Mouse (Mus musculus) brown adipose tissue, adult 24 weeks (tissue): Measurements from ENCODE around the gene Nat9. TPM values are rescaled to one million over a fixed set of nuclear protein-coding genes. Genes with fewer than 3 reads are reported as not detected.

Experiments
- H3K27ac ChIP-seq: fragments of 200-500 bp; replicated peaks from 2 replicates; pipeline ENCODE4 v1.5.1; 2012; ENCODE audit warnings: low read depth, mild to moderate bottlenecking, low read length
- H3K4me1 ChIP-seq: fragments of 200-500 bp; 2 replicates; pipeline ENCODE4 v1.6.1; 2012; ENCODE audit warnings: low read length, mixed read lengths; ENCODE audit not compliant: control insufficient read depth, insufficient read depth, insufficient read length
- H3K4me3 ChIP-seq: fragments of 200-500 bp; 2 replicates; pipeline ENCODE4 v1.5.1; 2012; ENCODE audit warnings: low read depth, mild to moderate bottlenecking, low read length, moderate library complexity; ENCODE audit not compliant: insufficient read depth
- polyA plus RNA-seq: library from polyadenylated mRNA; stranded (reverse); fragments of >200 nt; gene quantifications from 2 replicates; pipeline ENCODE4 v1.2.4, GENCODE M21; 2012; ENCODE audit not compliant: missing spikeins, insufficient read depth, insufficient read length

Nat9 gene
- polyA plus RNA-seq, 1 experiment: 29.3 TPM

GRCm38 (mm10) chr11:115160016-115160797 is 27.5 kb downstream of the Nat9 start:
- Histone ChIP-seq H3K27ac (no peak overlapping the region), H3K4me1 (no peaks in the 10 kb centered on the region)

GRCm38 (mm10) chr11:115157933-115158719 is 29.5 kb downstream of the Nat9 start:
- Histone ChIP-seq H3K4me3 (no peak overlapping the region), H3K27ac (no peak overlapping the region), H3K4me1 (no peaks in the 10 kb centered on the region)

More at GRCm38 (mm10) chr11:115160016-115160797, 27.5 kb downstream of the Nat9 start:
- H3K4me3 ChIP-seq: no peak overlapping the region

DNA sequence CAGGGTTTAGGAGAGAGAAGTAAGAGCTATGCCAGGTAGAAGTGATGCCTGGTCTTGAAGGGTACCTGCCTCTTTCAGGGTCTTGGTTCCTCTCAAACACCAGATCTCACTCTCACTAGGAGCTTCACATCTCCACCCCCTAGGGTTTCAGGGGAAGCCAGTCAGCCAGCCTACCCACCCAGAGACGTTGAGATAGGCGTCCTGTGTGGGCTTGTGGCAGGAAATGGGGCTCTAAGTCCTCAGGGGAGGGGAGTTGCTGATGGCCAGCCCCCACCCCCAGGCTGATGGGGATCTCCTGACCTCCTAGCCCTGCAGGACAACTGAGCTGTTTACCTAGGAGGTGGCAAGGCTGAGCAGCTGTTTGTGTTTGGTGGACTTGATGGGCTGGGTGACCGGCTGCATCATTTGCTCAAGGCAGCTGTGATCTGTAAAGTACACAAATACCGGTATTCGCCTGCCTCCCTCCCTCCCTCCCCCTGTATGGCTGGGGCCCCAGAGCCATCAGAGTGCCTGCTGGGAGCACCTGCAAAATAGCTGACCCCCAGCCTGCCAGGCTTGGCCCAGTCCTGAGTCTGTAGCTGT is 32.5 kb downstream of the Nat9 start:
- Histone ChIP-seq H3K4me3 (no peak overlapping the region), H3K4me1 (no peaks in the 10 kb centered on the region), H3K27ac (no peak overlapping the region)

- no peaks in the 10 kb centered on the region for H3K4me1 ChIP-seq
- no peak overlapping the region for H3K27ac ChIP-seq
- peak overlapping the region; percentile 32 for H3K4me3 ChIP-seq
These were observed 33.9 kb downstream of the Nat9 start for GRCm38 (mm10) chr11:115153699-115154292.

- Histone ChIP-seq H3K4me3 (no peak overlapping the region), H3K4me1 (no peaks in the 10 kb centered on the region), H3K27ac (no peak overlapping the region)
These were observed 34.6 kb downstream of the Nat9 start for GRCm38 (mm10) chr11:115153088-115153487.

- no peak overlapping the region for H3K27ac ChIP-seq
- peak overlapping the region; percentile 47 for H3K4me3 ChIP-seq
- H3K4me1 ChIP-seq: no peaks in the 10 kb centered on the region
These were observed 35.8 kb downstream of the Nat9 start for GRCm38 (mm10) chr11:115151755-115152429.

- no peak overlapping the region for H3K27ac ChIP-seq
- no peaks in the 10 kb centered on the region for H3K4me1 ChIP-seq
- H3K4me3 ChIP-seq: no peak overlapping the region
These were observed 36.9 kb downstream of the Nat9 start for GRCm38 (mm10) chr11:115150741-115151254.

GRCm38 (mm10) chr11:115147813-115148212 is 39.8 kb downstream of the Nat9 start:
- Histone ChIP-seq H3K27ac (no peak overlapping the region), H3K4me3 (no peak overlapping the region), H3K4me1 (no peaks in the 10 kb centered on the region)

GRCm38 (mm10) chr11:115141970-115142369 is 45.7 kb downstream of the Nat9 start:
- no peak overlapping the region for H3K4me3 ChIP-seq
- H3K27ac ChIP-seq: no peak overlapping the region
- H3K4me1 ChIP-seq: no peaks in the 10 kb centered on the region

DNA sequence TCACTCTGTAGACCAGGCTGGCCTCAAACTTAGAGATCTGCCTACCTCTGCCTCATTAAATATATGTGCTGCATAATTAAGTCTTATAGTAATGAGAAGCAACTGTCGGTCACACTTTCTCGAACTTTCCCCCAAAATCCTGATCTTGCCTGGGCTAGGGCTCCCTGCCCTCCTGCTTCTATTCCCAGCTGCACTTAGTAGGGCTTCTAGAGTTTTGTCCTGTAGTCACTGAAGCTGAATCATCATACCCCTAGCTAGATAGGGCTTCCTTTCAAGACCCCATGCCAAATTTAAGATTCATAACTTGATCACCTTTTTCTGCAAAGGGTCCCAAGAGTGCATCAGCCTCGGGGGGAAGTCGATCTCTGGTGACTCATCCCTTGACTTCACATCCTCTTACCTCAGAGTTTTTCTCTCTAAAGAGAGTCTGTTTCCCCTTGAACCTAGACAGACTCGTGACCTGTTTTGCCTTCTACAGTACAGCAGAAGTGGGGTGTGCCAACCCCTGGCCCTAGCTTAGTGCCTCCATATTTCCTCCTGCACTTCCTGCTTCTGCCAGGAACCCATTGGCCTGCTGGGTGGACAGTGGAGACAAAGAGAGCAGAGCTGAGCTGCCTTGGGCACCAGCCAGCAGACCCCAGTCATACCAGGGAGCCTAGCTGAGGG is 48.9 kb downstream of the Nat9 start:
- no peak overlapping the region for H3K27ac ChIP-seq
- no peak overlapping the region for H3K4me3 ChIP-seq
- no peaks in the 10 kb centered on the region for H3K4me1 ChIP-seq

GRCm38 (mm10) chr11:115133800-115134199 is 53.9 kb downstream of the Nat9 start, which contains the start of gene Cd300lf:
Gene Cd300lf (minus strand): TSS chr11:115133992.
- Histone ChIP-seq H3K4me3 (no peak within 1 kb of the TSS), H3K27ac (no peak within 1 kb of the TSS), H3K4me1 (no peaks in the 10 kb centered on the region)
